Mouse (Mus musculus) T-cell, adult 66 days (primary cell): Measurements from ENCODE around the gene Dad1. TPM values are rescaled to one million over a fixed set of nuclear protein-coding genes. Genes with fewer than 3 reads are reported as not detected.

ENCODE experiments used
- total RNA-seq, 2 experiments: library from RNA; stranded (reverse); gene quantifications; 3 replicates in 1 of 2; 4 replicates in 1 of 2; pipeline ENCODE4 v1.2.4; 2023

The Dad1 gene
- total RNA-seq = 100 to 1,000 TPM; 142 to 151 TPM

GRCm38 (mm10) chr14:54253741-54254291 lies at the start of gene Dad1, which contains the start of gene Abhd4:
Gene Dad1 (minus strand): TSS chr14:54254104.
Gene Abhd4 (plus strand): TSS chr14:54254188.

GRCm38 (mm10) chr14:54284839-54285238 lies 30.9 kb upstream of the Dad1 start, which contains the start of gene Olfr49:
Gene Olfr49 (minus strand): TSS chr14:54284939.

Other genes starting within 250 kb of the Dad1 start
- 1 to 10 TPM; 5.3 to 6.2 TPM for gene Abhd4, start 84 bp upstream of the Dad1 start, total RNA-seq
- not detected for gene Olfr49, start 30.8 kb upstream of the Dad1 start, total RNA-seq
- 10 to 100 TPM; 72.7 to 93.1 TPM for gene Oxa1l, start 106.7 kb upstream of the Dad1 start, total RNA-seq
- gene Slc7a7, start 163.7 kb upstream of the Dad1 start, total RNA-seq = 1 to 10 TPM; 1.1 to 2.4 TPM
- 10 to 100 TPM; 70.9 to 71.6 TPM for gene Mrpl52, start 172.8 kb upstream of the Dad1 start, total RNA-seq
- 1 to 10 TPM in 1 of 2 experiments, under 1 TPM in 1; 0.61 to 1.1 TPM for gene Mmp14, start 177.5 kb upstream of the Dad1 start, total RNA-seq
- gene Lrp10, start 210.0 kb upstream of the Dad1 start, total RNA-seq = 100 to 1,000 TPM; 125 to 142 TPM
- gene Rem2, start 222.0 kb upstream of the Dad1 start, total RNA-seq = 1 to 10 TPM; 1.5 to 1.7 TPM